Mouse (Mus musculus): ENCODE data around the gene Sema3g.

- TF ChIP-seq CTCF (conservative IDR thresholded peaks at IDR 0.05; ENCODE audit: insufficient read depth, insufficient read length, low read depth, low read length) (no peak), POLR2A (IDR thresholded peaks at IDR 0.05; ENCODE audit: low read depth, low read length) (no peak)
These were observed 9.3 kb downstream of the Sema3g start for GRCm38 (mm10) chr14:31226978-31227377.
